Mouse (Mus musculus) brain, embryonic 18.5 days (tissue): ENCODE data around the gene Olfr1508.
"Not testable (repeated sequence)": the region's sequence is repeated elsewhere in the genome, so short reads cannot be mapped to it uniquely, and the experiment has no call there.

ENCODE experiments used
- DNase-seq: peaks from one replicate; pipeline ENCODE4 v3.0.0-alpha.2; 2012; ENCODE audit warnings: low read depth, low spot score

Olfr1508 gene

GRCm38 (mm10) chr14:52467395-52467794 lies at the start of gene Olfr1508:
Gene Olfr1508 (minus strand): TSS chr14:52467495.
- no peak for DNase-seq

GRCm38 (mm10) chr14:52495516-52495915 lies 28.2 kb upstream of the Olfr1508 start, which contains the start of gene Olfr1507:
Gene Olfr1507 (minus strand): TSS chr14:52495749.
- no peak for DNase-seq

- DNase-seq = no peak
These were observed 1.6 kb downstream of the Olfr1508 start for GRCm38 (mm10) chr14:52465738-52466137.

GRCm38 (mm10) chr14:52461928-52462327 lies 5.4 kb downstream of the Olfr1508 start:
- no peak for DNase-seq

GRCm38 (mm10) chr14:52451138-52451537 lies 16.2 kb downstream of the Olfr1508 start:
- no peak for DNase-seq

GRCm38 (mm10) chr14:52442690-52443089 lies 24.6 kb downstream of the Olfr1508 start, which contains the start of gene Olfr1509:
Gene Olfr1509 (plus strand): TSS chr14:52442990.
- no peak for DNase-seq

- no peak for DNase-seq
These were observed 39.6 kb downstream of the Olfr1508 start for GRCm38 (mm10) chr14:52427686-52428085.

GRCm38 (mm10) chr14:52414273-52414672 lies 53.0 kb downstream of the Olfr1508 start, which contains the start of gene Olfr1510:
Gene Olfr1510 (minus strand): TSS chr14:52414373.
- no peak for DNase-seq

- DNase-seq = not testable (repeated sequence)
These were observed 57.0 kb downstream of the Olfr1508 start for GRCm38 (mm10) chr14:52410142-52410919.
